Mouse (Mus musculus): ENCODE measurements around the gene B9d1. TPM values are rescaled to one million over a fixed set of nuclear protein-coding genes. Genes with fewer than 3 reads are reported as not detected.

Gene B9d1
- 1 to 10 TPM; 2.9 to 7.2 (median 4.7) TPM for total RNA-seq (2022)

DNA sequence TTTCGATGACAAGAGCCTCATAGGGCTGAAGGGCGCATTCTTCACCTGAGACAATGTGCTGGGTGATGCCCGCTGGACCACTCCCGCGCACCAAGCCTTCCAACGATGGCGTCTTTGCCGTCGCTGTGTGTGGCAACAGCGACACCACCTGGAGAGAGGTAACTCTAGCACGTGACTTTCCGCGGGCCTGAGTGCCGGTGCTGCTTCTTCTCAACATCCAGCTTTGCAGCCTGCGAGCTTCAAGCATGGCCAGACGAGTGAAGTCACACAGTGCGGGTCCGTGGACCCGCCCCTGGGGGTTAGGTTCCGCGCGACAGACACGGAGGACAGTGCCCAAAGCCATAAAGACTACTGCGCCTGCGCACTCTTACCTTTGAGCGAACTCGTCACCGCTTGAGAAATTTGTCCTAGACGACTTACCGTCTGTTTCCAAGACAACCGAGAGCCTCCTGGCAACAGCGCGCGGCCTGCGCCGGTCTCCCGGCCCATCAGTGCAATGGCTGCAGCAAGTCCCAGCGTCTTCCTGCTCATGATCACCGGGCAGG is at the start of gene B9d1:
B9d1 (plus strand) TSS at position 432 of the 545 bp plus-strand sequence.
- DNase-seq (ENCODE audit: low spot score in 2 of 2): peak; percentile 92 to 93

DNA sequence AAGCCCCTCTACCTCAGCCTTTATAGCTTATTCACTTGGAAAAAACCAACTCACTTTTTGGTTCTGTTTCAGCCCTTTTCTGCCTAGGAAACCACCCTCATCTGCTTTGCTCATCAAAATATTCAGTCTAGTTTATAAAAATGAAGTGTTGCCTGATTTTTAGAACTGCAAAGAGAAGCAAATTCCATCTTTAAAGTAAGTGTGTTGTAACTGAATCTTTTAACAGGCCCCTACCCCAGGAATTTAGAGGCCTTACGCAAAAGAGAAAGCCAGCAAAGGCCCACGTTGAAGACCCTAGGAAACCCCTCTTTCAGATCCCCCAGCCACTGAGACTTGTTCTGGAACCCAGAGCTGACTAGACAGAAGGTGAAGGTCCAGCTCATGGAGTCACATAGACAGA is 40.9 kb upstream of the B9d1 start:
- no peak for DNase-seq (ENCODE audit: low spot score in 2 of 2)

DNA sequence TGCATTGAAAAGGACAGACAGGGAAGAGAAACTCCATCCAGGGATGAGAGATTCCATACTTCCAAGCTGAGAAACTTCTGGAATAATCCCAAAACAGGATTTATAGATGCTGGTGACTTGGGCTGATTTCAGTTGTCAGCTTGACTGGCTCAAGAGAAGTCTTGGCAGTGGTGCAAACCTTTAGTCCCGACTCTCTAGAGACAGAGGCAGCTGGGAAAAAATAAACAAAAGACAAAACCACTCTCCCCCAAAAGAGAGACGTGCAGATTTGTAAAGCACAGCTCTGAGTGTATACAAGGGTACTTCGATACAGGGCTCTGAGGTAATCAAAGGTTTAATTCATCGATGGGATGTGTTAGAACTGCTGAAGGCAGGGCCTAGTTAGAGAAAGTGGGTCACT is 39.5 kb upstream of the B9d1 start:
- DNase-seq (ENCODE audit: low spot score in 2 of 2): no peak

DNA sequence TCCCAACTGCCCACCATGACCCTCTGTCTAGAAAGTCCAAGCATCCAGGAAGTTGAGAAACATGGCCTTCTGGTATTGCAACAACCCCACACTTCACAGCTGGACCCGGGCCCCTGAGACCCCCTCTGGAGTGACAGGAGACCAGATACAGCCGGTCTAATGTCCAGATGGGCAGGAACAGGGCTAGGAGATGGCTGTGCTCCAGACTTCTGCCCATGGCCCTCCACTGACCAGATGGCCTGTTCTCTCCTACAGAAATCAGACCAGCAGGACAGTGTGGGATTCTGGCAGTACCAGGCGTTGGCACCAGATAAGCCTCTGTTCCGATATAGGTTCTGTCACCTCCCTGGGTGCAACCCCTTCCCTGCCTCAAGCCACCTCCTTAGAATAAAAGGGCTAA is 36.4 kb upstream of the B9d1 start:
- DNase-seq (ENCODE audit: low spot score in 2 of 2): no peak

DNA sequence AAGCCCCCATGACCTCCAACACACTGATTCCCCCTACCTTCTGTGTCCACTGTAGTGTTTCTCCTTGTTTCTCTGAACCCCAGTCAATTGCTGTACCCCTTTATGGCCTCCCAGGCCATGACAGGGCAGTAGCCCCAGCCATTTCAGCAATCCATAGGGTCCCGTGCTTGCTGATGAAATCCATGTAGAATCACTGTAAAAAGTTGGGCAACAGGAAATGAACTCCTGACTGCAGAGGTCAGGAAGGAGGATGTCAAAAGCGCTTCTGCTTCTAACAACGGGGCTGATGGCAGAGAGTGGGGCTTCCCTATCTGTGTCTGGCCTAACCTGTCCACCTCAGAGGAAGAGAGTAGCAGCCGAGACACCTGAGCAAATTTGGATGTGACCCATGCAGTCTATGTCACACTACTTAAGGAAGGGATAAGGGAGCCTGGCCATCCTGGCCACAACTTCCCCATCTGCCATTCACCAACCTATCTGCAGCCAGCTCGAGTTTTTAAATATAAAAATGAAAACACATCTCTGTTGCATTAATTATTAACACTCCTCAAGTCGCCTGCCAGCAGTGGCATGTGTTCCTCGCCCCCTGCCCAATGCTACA is 35.5 kb upstream of the B9d1 start:
- DNase-seq (ENCODE audit: low spot score in 2 of 2): no peak

DNA sequence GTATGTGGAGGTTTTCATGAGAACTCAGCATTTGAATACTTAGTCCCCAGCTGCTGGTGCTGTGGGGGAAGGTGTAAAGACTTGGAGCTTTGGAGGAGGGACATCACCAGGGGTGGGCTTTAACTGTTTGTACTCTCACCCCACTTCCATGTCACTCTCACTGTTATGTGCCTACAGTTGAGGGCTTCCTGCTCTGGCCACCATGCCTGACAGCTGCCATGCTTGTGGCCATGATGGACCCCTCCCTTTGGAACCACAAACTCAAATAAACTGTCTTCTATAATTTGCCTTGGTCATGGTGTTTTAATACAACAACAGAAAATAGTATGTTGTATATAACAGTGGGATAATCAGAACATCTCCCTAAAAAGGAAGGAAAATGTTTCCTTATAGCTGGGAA is 34.1 kb upstream of the B9d1 start:
- DNase-seq (ENCODE audit: low spot score in 2 of 2): no peak

DNA sequence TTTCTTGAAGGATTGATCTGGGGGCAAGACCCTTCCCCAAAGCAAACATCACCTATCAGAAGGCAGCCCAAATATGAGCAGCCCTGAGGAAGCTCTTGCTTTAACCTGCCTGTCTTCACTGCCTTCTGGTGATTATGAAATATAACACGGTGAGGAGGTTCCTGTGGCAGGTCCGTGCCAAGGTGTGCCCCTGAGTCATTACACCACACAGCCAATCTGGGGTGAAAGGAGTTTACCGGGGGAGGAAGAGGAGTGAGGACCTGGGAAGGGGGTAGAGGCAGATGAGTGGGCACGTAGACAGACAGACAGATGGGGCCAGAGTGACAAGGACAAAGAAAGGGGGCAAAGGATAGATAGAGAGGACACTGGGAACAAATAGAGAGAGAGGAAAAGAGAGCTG is 31.3 kb upstream of the B9d1 start:
- no peak for DNase-seq (ENCODE audit: low spot score in 2 of 2)

DNA sequence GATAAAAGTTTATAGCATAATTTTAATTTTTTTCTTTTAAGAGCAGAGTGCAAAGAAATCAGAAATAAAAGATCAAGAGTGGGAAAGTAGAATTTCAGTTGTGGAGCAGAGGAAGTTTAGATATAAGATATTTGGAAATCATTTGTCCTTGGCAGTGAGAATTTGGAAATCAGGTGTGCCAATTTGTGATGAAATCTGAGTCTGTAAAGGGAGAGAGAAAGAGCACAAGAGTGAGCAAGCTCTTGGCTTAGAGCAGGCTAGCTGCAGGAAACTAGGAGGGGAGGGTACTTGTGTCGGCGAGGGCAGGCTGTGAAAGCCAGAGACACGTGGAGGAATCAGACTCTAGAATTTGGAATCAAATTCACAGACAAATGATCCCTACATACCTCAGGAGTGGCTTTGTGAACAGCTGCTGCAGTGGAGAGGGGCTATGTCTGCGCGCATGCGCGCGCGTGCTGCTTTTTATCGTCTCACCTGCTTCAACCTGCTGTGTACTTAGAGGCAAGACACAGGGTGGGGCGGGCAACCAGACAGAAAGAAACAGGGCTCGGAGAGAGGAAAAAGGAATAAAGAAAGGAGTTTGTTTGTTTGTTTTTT is 28.1 kb upstream of the B9d1 start:
- DNase-seq (ENCODE audit: low spot score in 2 of 2): no peak

DNA sequence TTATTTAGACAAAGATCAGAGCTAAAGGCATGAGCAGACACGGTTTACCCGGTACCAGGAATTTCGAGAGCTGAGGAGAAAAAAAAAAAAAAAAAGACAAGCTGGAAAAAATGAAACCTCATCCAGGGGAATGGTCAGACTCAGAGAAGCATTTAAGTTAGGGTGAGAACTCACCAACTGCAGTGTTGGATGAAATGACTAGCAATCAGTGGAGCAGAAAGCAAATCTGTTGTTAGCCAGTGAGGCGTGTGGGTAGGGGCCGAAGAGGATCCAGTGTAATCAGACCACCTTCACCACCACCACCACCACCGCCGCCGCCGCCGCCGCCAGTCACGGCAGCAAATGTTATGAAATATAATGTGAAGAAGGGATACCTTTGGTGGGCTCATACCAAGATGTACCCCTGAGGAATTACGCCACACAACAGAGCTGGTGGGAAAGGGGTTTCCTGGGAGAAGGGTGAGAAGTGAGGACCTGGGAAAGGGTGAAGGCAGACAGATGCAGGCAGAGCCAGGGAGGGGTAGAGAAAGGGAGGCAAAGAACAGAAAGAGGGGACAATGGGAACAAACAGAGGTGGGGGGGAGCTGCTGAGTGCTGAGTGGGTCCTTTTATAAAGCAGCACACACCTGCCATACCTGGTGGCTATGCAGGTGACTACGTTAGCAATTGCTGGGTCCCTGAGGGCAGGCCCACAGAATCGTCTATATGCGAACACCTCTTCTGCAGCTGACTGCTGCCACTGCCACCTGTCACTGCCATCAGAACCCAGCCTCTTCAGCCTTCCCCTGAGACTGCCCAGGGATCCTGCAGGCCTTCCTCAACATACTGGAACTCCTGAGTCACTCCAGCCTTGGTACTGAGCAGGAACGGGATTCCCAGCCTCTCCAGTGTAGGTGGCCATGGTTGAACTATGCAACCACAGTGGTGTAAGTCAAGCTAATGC is 27.1 kb upstream of the B9d1 start:
- DNase-seq (ENCODE audit: low spot score in 2 of 2): no peak

DNA sequence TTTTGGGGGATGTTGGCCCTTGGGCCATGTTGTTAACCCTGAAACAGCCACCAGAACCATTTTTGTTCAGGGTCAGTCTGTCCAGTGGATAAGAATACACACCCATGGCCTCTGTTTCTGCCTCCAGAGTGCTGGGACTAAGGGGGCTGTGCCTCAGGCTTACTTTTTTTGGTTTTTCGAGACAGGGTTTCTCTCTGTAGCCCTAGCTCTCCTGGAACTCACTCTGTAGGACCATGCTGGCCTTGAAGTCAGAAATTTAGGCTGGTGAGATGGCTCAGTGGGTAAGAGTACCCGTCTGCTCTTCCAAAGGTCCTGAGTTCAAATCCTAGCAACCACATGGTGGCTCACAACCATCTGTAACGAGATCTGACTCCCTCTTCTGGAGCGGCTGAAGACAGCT is 26.2 kb upstream of the B9d1 start:
- no peak for DNase-seq (ENCODE audit: low spot score in 2 of 2)

DNA sequence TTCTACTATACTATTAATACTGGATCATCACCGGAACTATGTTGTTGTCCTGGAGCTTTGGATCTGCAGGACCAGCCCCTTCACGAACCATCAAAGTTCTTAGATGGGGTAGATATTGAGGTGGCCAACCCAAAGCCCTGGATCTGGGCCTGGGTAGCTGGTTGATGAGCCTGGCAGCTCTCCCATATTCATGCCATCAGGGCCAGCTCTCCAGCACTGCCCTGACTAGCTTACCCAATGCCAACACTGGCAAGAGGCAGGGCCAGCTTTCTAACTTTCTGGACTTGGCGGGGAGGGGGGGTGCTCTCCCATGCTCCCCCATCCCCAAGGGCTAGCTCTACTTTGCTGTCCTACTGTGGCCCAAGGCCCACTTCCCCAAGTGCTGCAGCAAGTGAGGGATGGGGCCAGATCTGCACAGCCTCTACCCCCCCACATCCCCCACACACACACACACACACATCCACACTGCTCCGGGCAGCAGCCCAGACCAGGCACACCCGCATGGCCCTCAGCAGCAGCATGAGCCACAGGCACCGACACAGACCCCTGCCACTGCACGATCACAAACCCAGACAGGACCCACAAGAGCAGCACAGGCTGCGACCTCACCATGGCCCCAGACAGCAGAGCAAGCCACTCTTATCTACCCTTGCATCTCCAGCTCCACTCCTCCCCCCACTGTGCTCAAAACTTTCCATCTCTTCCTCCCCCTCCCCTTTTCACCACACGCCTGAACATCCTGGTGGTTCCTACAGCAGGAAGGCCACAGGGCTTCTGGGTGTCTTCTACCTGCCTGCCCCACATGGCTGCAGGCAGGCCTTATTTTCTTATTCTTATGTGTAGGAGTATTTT is 23.5 kb upstream of the B9d1 start:
- DNase-seq (ENCODE audit: low spot score in 2 of 2): no peak

DNA sequence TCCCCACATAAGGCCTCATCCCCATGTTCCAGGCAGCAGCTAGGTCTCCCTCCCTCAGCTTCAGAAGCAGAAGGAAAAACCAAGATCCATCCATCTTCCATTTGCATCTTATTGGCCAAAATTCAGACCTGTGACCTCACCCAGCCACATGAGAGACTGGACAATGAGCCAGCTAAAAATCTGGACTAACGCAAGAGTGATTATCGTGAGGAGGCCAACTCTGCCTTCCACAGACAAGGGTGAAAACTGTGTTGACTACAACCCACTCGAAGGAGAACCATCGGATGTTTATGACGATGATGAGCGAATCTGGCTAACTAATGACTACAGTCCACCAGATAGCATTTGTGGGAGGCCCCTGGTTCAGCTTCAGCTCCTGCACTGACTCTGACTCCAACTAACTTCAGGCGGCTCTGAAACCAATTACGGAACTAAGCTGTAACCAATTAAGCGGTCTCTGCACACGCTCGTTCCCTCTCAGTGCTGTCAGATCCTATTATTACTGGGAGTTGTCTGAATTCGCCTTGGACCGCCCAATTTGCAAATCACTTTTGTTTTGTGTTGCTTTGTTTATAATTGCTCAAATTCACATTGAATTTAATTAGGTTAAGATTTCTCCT is 21.6 kb upstream of the B9d1 start:
- DNase-seq (ENCODE audit: low spot score in 2 of 2): no peak

DNA sequence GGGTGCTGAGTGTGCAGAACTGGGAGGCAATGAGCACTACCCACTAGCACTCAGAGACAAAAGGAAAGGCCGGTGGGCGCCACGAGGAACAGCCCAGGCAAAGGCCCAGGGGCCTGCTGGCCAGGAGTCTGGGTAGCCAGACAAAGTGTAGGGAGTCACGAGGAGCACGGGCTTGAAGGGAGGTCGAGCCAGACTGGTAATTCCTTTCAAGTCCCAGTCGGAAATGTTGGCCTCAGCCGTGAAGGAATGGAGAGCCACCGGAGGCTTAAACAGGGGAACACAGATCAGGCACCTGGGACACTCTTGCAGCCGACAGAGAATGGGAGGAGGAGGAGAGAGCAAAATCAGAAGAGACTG is 20.7 kb upstream of the B9d1 start:
- DNase-seq (ENCODE audit: low spot score in 2 of 2): no peak

DNA sequence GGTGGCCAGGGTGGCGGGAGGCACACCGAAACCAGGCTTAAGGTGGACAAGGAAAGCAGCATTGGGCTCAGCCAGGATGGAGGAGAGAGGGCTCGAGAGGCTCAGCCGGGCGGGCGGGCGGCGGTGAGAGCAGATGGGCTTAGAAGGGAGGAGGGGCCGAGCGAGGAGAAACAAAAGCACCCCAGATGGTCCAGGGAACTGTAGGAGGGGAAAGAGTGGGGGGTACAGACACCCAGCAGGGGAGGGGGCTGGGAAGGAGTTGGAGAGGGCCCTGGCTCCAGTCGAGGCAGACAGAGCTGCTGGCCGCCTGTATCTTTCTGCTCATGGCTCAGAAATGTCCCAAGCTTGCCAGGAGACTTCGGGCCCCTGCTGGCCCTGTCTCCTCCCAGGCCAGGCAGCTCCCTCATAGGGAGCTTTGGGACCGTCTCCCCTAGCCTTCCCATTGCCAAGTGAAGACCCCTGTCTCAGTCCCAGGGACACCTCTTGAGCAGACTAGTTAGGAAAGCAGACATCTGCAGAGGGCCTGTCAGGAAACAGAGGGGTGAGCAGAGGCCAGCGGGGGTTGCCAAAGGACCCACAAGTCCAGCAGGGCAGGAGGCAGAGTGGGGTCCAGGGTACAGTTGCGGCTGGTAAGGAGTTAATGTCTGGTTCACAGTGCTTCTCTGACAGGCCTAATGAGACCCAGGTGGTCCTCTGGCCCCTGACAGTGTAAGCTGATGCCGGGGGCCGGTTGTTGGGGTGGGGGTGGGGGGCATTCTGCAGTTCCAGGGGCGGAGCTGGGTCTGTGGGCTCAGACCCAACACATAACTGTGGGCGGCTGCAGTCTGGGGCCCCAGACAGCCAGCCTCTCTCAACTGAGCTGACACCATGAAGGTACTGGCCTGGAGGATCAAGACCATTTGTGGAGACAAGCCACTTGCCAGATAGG is 20.1 kb upstream of the B9d1 start, which contains the start of gene Mfap4:
Mfap4 (plus strand) TSS at position 819 of the 928 bp plus-strand sequence.
- DNase-seq (ENCODE audit: low spot score in 2 of 2): peak in 1 of 2 experiments; percentile 20

DNA sequence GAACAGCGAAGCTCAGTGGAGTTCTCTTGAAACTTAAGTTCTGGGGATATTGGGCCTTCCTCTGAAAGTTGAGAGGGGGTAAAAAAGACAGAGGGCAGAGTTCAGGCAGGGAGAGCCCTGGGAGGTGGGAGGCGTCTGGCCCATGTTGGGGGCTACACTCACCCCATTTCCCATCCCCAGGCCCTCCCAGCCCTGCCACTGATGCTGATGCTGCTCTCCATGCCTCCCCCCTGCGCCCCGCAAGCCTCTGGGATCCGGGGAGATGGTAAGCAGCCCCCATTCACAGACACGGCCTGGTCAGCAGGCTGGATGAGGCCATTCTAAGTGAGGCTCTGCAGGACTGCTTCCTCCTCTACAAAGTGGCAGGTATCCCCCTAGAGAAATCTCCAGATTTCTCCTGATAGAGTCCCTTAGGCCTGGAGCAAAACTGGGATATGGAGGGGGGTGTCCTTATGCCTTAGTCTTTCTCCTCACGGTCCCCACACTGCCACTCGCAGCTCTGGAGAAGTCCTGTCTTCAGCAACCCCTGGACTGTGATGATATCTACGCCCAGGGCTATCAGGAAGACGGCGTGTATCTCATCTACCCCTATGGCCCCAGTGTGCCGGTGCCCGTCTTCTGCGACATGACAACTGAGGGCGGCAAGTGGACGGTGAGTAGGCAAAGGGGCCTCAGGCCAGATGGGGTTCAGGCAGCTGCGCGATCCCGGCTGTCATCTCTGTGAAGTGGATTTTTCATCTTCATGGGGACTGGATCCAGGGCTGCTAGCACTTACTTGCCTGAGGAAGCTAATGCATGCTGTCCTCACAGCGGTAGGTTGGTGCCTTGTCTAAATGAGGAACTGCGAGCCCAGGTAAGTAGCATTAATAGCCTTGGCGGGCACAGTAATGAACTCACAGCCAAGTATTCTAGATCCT is 19.1 kb upstream of the B9d1 start:
- no peak for DNase-seq (ENCODE audit: low spot score in 2 of 2)

DNA sequence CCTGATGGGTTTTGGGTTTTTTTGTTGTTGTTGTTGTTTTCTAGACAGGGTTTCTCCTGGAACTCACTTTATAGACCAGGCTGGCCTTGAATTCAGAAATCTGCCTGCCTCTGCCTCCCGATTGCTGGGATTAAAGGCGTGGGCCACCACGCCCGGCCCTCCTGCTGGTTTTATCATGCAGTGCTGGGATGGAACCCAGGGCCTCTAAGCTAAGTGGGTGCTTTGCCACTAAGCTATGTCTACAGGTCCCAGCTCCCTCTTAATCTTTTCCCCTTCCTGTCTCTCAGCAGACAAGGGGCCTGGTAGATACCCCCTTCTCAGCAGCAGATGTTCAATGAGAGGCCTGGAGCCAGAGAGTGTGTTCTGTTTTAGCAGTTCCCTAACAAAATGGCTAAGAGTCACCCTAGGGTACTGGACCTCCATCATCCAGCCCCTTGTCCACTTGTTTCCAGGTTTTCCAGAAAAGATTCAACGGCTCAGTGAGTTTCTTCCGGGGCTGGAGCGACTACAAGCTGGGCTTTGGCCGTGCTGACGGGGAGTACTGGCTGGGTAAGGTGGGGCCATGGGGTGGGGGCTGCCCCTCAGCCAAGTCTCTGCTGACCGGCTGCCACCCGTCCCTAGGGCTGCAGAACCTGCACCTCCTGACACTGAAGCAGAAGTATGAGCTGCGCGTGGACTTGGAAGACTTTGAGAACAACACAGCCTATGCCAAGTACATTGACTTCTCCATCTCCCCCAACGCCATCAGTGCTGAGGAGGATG is 18.3 kb upstream of the B9d1 start:
- DNase-seq (ENCODE audit: low spot score in 2 of 2): no peak

DNA sequence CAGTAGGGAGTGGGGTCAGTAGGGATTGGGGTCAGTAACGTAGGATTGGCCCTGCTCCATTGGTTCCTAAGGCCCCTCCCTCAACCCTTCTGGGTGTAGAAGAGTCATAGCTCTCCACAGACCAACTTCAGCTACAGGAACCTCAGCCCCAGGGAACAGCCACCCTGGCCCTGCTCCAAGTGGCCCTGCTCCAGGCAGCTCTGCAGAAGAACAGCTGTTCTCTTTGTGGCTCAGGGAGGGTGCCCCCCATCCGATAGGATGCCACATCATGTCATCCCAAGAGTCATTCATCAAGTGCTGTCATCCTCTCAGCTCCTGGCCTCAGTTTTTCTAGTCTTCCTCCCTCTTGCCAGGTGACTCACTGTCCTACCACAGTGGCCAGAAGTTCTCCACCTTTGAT is 17.5 kb upstream of the B9d1 start:
- DNase-seq (ENCODE audit: low spot score in 2 of 2): peak in 1 of 2 experiments; percentile 41

DNA sequence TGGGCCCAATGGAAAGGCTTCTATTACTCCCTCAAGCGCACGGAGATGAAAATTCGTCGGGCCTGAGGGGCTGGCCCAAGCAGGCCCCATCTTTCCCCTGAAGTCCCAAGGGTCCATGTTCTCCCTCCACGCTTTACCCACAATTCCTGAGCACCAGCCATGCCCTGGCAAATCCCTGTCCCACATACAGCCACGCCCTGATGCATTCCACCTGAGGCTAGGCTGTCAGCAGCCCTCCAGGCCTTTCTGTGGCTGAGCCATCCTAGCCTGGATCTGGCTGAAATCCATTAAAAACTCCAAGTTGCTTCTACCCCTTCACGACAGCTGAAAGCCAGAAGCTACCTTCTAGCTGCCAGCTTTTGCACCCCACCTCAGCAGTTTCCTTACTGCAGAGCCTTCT is 17.0 kb upstream of the B9d1 start:
- DNase-seq (ENCODE audit: low spot score in 2 of 2): no peak
